Mouse (Mus musculus) gastrocnemius, adult 2 months (tissue): ENCODE measurements around the gene Scfd2. TPM values are rescaled to one million over a fixed set of nuclear protein-coding genes. Genes with fewer than 3 reads are reported as not detected.
A peak's percentile ranks its signal among the peaks of the same experiment; 100 is the strongest.

Experiments
- DNase-seq: peaks from one replicate; pipeline ENCODE4 v3.0.0; 2022
- H3K27ac ChIP-seq: fragments of 200-600 bp; 2 replicates; pipeline ENCODE4 v1.8.1; 2022; ENCODE audit warnings: mild to moderate bottlenecking
- H3K4me3 ChIP-seq: fragments of 200-600 bp; 2 replicates; pipeline ENCODE4 v1.8.1; 2022; ENCODE audit warnings: mild to moderate bottlenecking, moderate library complexity
- CTCF ChIP-seq: fragments of 200-600 bp; IDR thresholded peaks from 2 replicates; pipeline ENCODE4 v1.8.1; 2022; ENCODE audit warnings: antibody characterized with exemption, mild to moderate bottlenecking, moderate library complexity
- intact Hi-C: fragments of 180-260 bp; cut with DNase I; formaldehyde crosslinking; loops from one replicate; pipeline ENCODE4 v1.15.1; 2025
- total RNA-seq, 2 experiments: library from RNA; stranded (reverse); gene quantifications; 2 replicates each; pipeline ENCODE4 v1.2.3; 2021

Scfd2 gene
- total RNA-seq, 2 experiments from 2014 or later: 10.3 to 11.7 TPM

GRCm38 (mm10) chr5:74447517-74448334 lies 83.8 kb downstream of the Scfd2 start:
- intact Hi-C loops: no loop called here
- no peak for TF ChIP-seq CTCF
- Histone ChIP-seq H3K27ac (no peak overlapping the region), H3K4me3 (no peak overlapping the region)
- DNase-seq: no peak

DNA sequence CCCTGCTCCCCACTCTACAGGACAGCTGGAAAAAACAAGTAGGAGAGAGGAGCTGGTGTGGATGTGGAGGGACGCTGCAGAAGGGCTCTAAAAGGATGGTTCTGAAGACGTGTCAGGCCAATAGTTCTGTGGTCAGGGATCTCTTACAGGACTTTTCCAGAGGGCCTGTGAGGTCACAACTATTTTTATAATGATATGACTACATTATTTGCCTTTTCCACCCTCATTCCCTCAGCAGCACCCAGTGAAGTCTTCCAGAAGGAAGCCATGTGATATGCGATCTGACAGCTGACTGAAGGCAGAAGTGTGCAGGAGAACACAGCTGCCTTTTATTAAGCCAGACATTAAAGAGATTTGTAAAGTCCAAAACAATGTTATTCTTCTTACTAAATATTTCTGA lies 85.7 kb downstream of the Scfd2 start:
- Histone ChIP-seq H3K4me3 (no peak overlapping the region), H3K27ac (no peak overlapping the region)
- no peak for DNase-seq
- intact Hi-C loops: no loop called here
- TF ChIP-seq CTCF: no peak

DNA sequence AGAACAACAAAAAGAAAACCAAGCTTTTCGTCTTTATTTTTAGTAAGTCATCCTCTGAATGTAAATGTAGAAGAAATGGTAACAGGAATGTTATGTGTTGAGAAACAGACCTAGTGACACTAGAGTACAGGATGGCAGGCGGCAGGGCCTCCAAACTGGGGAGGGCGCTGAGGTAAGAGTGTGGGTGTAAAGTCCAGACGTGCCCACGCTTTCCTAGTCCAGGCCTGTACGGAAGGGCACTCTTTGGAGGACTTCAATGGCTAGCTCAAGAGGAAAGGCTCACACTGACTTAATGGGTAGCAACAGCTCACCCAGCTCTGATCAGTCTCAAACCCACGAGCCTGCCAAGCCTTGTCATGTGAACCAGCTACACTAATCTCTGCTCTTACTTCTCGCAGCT lies 93.2 kb downstream of the Scfd2 start:
- no peak for DNase-seq
- Histone ChIP-seq H3K4me3 (no peak overlapping the region), H3K27ac (no peak overlapping the region)
- intact Hi-C loops: no loop called here
- no peak for TF ChIP-seq CTCF

DNA sequence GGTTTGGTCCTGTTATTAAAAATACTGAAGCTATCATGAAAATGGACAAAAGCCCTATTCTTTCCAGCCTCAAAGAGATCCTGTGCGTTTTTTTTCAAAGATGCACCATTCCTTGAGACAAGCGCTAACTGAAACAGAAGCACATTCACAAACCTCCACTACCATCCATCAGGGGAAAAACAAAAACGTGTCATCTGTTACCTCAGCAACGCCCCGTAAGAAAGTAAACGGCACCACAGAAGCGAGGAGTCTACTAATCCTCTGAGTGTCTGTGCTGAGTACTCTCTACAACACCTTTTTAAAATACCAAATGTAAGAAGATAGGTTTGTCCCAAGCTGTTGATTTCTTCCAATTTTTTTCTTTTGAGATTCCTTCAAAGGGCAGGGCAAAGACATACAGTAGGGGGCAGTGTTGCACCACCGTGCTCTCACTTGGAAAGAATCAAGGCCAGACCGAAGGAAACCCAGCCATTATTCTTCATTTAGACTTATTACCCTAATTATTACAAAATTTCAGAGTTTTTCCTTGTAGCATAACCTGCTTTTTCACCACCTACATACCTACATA lies 97.9 kb downstream of the Scfd2 start:
- H3K4me3 ChIP-seq: peak overlapping the region; percentile 45
- H3K27ac ChIP-seq: peak overlapping the region; percentile 48; the same call in 1 of the 2 replicates

GRCm38 (mm10) chr5:74432879-74433539 lies 98.5 kb downstream of the Scfd2 start:
- intact Hi-C loops: loop anchor here (2.0 to 5.0 kb wide), 3 partner anchors 121 to 724 kb away; no protein-coding TSS in a partner anchor
- no peak for TF ChIP-seq CTCF
- 0 out of 2 replicates have a peak overlapping the region, but pooled peaks have one; percentile 38 for H3K27ac ChIP-seq
- no peak overlapping the region; the same call in 1 of the 2 replicates for H3K4me3 ChIP-seq
- no peak for DNase-seq

More for the DNA sequence above, 97.9 kb downstream of the Scfd2 start:
- intact Hi-C loops: loop anchor here (2.0 to 5.0 kb wide), 3 partner anchors 121 to 723 kb away; no protein-coding TSS in a partner anchor
- DNase-seq: peak; percentile 73
- TF ChIP-seq CTCF: peak; percentile 89

DNA sequence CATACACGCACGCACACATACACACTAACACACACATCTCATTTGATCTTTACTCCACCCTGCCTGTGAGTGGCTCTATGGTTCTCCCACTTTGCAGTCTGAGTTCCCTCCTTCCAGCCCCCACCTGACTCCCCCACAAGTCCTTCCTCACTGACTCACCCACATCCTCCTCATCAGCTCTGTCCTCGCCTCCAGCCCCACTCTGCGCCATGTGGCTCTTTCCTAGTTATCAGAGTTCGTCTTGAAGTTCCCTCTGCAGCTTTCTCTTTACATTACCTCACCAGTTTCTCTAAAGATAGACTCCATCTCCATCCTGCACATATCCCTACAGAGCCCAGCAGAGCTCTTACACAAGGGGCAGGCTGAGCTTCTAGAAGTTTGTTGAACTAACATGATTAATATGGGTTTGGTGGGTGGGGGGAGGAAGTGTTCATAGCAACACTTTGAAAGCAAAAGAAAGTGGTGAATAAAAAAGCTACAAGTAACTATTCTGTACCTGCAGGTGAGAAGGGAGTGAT lies 110.9 kb downstream of the Scfd2 start:
- DNase-seq: no peak
- no peak for TF ChIP-seq CTCF
- intact Hi-C loops: no loop called here
- Histone ChIP-seq H3K4me3 (no peak overlapping the region), H3K27ac (no peak overlapping the region)

DNA sequence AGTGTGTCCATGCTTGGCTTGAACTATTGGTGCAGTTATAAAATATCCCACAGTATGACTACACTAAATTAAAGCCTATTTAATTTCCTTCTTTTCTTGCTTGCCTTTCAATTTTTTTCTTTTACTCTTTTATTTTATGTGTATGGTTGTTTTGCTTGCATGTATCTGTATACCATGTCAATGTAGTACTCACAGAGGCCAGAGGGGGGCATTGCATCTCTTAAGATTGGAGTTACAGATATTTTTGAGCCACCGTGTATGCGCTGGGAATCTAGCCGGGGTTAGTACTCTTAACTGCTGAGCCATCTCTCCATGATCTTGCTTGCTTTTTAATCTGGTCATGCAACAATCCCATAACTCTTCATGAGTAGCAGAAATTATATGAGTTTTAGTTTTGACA lies 119.0 kb downstream of the Scfd2 start:
- intact Hi-C loops: no loop called here
- H3K27ac ChIP-seq: no peak overlapping the region
- no peak for TF ChIP-seq CTCF
- DNase-seq: no peak
- H3K4me3 ChIP-seq: no peak overlapping the region

- DNase-seq: peak; percentile 22
- H3K4me3 ChIP-seq: no peak overlapping the region
- intact Hi-C loops: no loop called here
- no peak for TF ChIP-seq CTCF
- no peak overlapping the region for H3K27ac ChIP-seq
Observed at GRCm38 (mm10) chr5:74404887-74405286, 126.7 kb downstream of the Scfd2 start.

GRCm38 (mm10) chr5:74404083-74404482 lies 127.5 kb downstream of the Scfd2 start:
- Histone ChIP-seq H3K4me3 (no peak overlapping the region), H3K27ac (no peak overlapping the region)
- no peak for TF ChIP-seq CTCF
- intact Hi-C loops: no loop called here
- DNase-seq: peak; percentile 19

DNA sequence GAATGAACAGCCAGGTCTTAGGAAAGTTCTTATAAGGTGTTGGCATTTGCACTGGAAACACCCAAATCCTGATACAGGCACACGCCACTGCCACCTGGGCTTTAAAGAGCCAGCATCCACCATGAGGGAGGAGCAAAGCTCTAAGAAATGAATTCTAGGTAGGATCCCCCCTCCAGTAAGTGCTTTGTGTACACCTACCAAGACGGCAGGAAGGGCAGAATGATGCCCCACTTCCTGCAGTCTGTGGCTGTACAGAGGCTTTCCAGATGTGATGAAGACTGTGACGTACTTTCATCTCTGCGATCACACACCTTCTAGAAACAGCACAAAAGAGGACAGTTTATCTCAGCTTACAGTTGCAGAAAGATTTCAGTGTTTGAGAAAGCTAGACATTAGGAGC lies 128.9 kb downstream of the Scfd2 start:
- no peak overlapping the region for H3K4me3 ChIP-seq
- DNase-seq: no peak
- no peak overlapping the region for H3K27ac ChIP-seq
- intact Hi-C loops: no loop called here
- no peak for TF ChIP-seq CTCF

DNA sequence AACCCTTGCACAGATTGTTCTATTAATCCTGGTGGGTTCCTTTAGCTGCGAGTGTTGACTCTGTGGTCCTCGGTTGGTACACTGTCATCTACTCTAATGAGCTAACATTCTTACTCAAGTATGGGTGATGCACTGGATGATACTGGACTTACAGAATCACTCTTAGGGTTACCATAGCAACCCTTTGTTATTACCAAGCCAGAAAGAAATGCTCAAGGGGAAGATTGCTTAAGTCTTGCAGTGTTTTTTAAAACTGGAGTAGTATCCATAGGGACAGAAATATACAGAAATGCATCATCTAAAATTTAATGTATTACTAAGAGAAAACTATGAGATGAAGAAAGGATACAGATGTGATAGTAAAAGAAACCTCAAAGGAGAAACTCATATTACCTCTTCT lies 139.8 kb downstream of the Scfd2 start:
- DNase-seq: no peak
- no peak for TF ChIP-seq CTCF
- no peak overlapping the region for H3K27ac ChIP-seq
- no peak overlapping the region for H3K4me3 ChIP-seq
- intact Hi-C loops: no loop called here

GRCm38 (mm10) chr5:74391346-74391745 lies 140.2 kb downstream of the Scfd2 start:
- TF ChIP-seq CTCF: no peak
- Histone ChIP-seq H3K4me3 (no peak overlapping the region), H3K27ac (no peak overlapping the region)
- intact Hi-C loops: no loop called here
- no peak for DNase-seq

DNA sequence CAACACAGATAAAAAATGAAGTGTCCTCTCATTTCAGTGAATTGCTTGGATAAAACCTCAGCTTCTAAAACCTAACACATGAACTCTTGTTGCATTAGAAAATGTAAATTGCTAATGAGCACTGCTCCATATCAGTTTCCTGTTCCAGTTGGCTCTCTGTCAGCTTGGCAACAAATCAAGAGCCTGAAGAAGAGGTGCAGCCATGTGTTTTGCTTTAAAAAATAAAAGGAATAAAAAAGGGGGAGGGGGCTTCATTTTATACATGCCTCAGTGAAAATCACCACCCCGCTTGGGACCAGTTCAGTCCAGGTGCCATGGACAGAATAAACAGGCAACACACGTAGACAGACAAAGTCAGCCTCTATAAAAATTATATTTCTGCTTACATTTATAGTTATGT lies 142.7 kb downstream of the Scfd2 start:
- intact Hi-C loops: no loop called here
- no peak for DNase-seq
- no peak for TF ChIP-seq CTCF
- peak overlapping the region; percentile 78 for H3K27ac ChIP-seq
- no peak overlapping the region for H3K4me3 ChIP-seq
